Mouse (Mus musculus) heart, postnatal 0 days (tissue): ENCODE data around the gene Arhgap32. TPM values are rescaled to one million over a fixed set of nuclear protein-coding genes. Genes with fewer than 3 reads are reported as not detected.

ENCODE experiments used
- ATAC-seq: fragments of 200-750 bp; cut with Nextera tagmentation; 2 replicates; pipeline ENCODE4 v1.8.0; 2017; ENCODE audit warnings: low read depth, moderate number of reproducible peaks, moderate library complexity; ENCODE audit not compliant: insufficient read depth
- DNase-seq: peaks from one replicate; pipeline ENCODE4 v3.0.0-alpha.2; 2016; ENCODE audit warnings: low spot score
- H3K27ac ChIP-seq: fragments of 300-500 bp; sonication (generic); 2 replicates; pipeline ENCODE4 v1.5.1; 2014; ENCODE audit warnings: low read depth, mild to moderate bottlenecking
- H3K27me3 ChIP-seq: fragments of 300-500 bp; sonication (generic); 2 replicates; pipeline ENCODE4 v1.6.1; 2014; ENCODE audit warnings: low read length, mixed read lengths; ENCODE audit not compliant: control insufficient read depth, insufficient read depth
- H3K36me3 ChIP-seq: fragments of 300-500 bp; sonication (generic); replicated peaks from 2 replicates; pipeline ENCODE4 v1.6.1; 2014; ENCODE audit warnings: low read length, mixed read lengths; ENCODE audit not compliant: control insufficient read depth, insufficient read depth
- H3K4me1 ChIP-seq: fragments of 300-500 bp; sonication (generic); 2 replicates; pipeline ENCODE4 v1.6.1; 2014; ENCODE audit warnings: antibody characterized with exemption; ENCODE audit not compliant: control insufficient read depth, insufficient read depth
- H3K4me2 ChIP-seq: fragments of 300-500 bp; sonication (generic); 2 replicates; pipeline ENCODE4 v1.6.1; 2014; ENCODE audit warnings: low read depth, mild to moderate bottlenecking, low read length, moderate library complexity
- H3K4me3 ChIP-seq: fragments of 300-500 bp; sonication (generic); 2 replicates; pipeline ENCODE4 v1.5.1; 2014; ENCODE audit warnings: low read depth, low read length
- H3K9ac ChIP-seq: fragments of 300-500 bp; sonication (generic); replicated peaks from 2 replicates; pipeline ENCODE4 v1.6.1; 2014; ENCODE audit warnings: low read depth, low read length, mixed read lengths
- H3K9me3 ChIP-seq: fragments of 300-500 bp; sonication (generic); replicated peaks from 2 replicates; pipeline ENCODE4 v1.6.1; 2016; ENCODE audit warnings: low read length; ENCODE audit not compliant: control insufficient read depth
- CTCF ChIP-seq: IDR thresholded peaks from 2 replicates; pipeline ENCODE4 v1.5.1; 2016; ENCODE audit warnings: antibody characterized with exemption, control low read depth, low read depth
- EP300 ChIP-seq: IDR thresholded peaks from 2 replicates; pipeline ENCODE4 v1.6.1; 2016; ENCODE audit warnings: antibody characterized with exemption, low read depth
- WGBS: fragments of 180-500 bp; shearing (Covaris S2); extraction: QIAGEN DNeasy Blood & Tissue Kit; methylation state at CpG from one replicate; pipeline ENCODE4 v1.1.7; 2014; 5-methylcytosine and 5-hydroxymethylcytosine counted together
- polyA plus RNA-seq: library from polyadenylated mRNA; unstranded; fragments of >200 nt; fragmentation: Nextera tagmentation; extraction: Ambion mirVana; gene quantifications from 2 replicates; pipeline ENCODE4 v1.2.1, GENCODE M21; 2015
- total RNA-seq: library from RNA; depleted of rRNA; stranded (reverse); fragments of >200 nt; gene quantifications from 2 replicates; pipeline ENCODE4 v1.2.3, GENCODE M21; 2014; ENCODE audit warnings: low replicate concordance

Gene Arhgap32
- total and polyA plus RNA-seq, 2 experiments from 2014 or later, result 1.8 to 9.0 TPM

DNA sequence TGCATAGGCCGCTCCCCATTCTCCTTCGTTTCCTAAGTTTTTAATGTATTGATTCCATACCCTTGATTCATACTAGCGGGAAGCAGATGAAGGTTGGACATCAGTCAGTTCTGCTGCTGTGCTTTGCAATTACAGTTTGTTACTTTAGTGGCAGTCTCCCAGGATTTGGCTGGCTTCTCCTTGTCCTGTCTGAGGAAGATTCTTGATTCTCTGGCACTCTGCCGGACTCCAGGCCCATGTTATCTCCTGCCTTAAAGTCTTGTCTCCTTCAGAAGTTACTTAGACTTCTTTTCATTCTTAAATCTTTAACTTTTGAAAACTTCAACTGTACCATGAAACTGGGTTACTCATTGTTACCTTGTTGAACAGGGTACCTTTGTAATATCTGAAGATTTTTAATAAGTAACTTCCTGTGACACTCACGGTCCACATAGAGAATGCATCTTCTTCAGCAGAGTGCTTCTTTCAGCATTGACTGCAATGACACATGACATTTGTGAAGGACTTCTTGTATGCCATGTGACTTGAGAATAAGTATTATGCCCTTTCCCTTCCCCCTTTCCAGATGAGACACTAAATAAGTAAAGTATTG, 52.7 kb downstream of the Arhgap32 start:
- DNase-seq (no peak), ATAC-seq (no peak)
- 81% methylated on average over 5 of the region's 5 CpGs for WGBS

DNA sequence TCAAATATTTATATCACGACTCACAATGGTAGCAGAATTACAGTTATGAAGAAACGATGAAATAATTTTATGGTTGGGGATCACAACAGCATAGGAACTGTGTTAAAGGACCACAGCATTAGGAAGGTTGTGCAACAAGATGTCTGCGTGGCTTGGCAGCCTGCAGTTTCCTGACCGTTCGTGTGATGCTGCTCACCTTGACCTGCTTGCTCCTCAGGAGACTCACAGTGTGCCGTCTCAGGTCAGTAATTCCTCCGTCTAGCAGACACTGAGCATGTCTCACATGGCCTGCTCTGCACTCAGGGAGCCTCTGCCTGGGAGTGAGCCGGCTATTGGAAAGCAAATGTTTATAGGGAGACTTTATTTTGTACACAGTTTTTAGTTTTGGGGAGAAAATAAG, 54.8 kb downstream of the Arhgap32 start:
- Histone ChIP-seq H3K4me2 (no peak overlapping the region), H3K4me1 (no peaks in the 10 kb centered on the region), H3K9ac (no peak overlapping the region), H3K9me3 (no peaks in the 10 kb centered on the region), H3K36me3 (0 out of 2 replicates have a peak, but pooled peaks cover 3% of the 10 kb centered on the region), H3K27me3 (no peaks in the 10 kb centered on the region), H3K4me3 (no peak overlapping the region), H3K27ac (no peak overlapping the region)
- TF ChIP-seq CTCF (no peak), EP300 (no peak)
- no peak for ATAC-seq
- no peak for DNase-seq
- 90% methylated on average over 8 of the region's 8 CpGs for whole genome bisulfite sequencing

More for the DNA sequence above, 52.7 kb downstream of the Arhgap32 start:
- H3K27me3 ChIP-seq, result no peaks in the 10 kb centered on the region
- no peak overlapping the region for H3K27ac ChIP-seq
- H3K4me2 ChIP-seq, result no peak overlapping the region
- H3K9ac ChIP-seq, result no peak overlapping the region
- H3K4me3 ChIP-seq, result no peak overlapping the region
- H3K9me3 ChIP-seq, result no peaks in the 10 kb centered on the region
- H3K4me1 ChIP-seq, result no peaks in the 10 kb centered on the region
- H3K36me3 ChIP-seq, result 0 out of 2 replicates have a peak, but pooled peaks cover 3% of the 10 kb centered on the region
- no peak for TF ChIP-seq CTCF
- TF ChIP-seq EP300, result no peak

DNA sequence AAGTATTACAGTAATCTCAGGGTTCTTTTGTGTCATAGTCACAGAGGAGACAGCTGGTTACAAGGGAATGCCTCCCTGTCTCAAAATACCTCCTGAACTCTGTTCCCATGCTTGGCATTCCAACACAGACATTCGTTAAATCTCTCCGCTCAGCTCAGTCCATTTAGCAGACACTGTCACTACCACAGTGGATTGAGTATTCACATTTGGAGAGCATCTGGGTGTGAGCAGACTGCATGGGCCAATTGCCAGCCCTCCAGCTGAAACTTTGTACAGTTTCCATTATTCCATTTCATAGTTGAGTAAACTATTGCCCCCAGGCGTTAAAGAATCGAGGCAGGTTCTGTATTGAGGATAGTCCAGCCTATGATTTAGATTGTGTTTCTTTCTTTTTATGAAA, 60.7 kb downstream of the Arhgap32 start:
- TF ChIP-seq EP300, result no peak
- TF ChIP-seq CTCF, result no peak
- no peaks in the 10 kb centered on the region for H3K27me3 ChIP-seq
- H3K4me3 ChIP-seq, result no peak overlapping the region
- H3K36me3 ChIP-seq, result no peaks in the 10 kb centered on the region
- WGBS, result 38% methylated on average over 4 of the region's 4 CpGs
- H3K4me2 ChIP-seq, result no peak overlapping the region
- no peak overlapping the region for H3K27ac ChIP-seq
- no peaks in the 10 kb centered on the region for H3K4me1 ChIP-seq
- peak; percentile 74 for ATAC-seq
- DNase-seq, result no peak
- no peak overlapping the region for H3K9ac ChIP-seq
- no peaks in the 10 kb centered on the region for H3K9me3 ChIP-seq

DNA sequence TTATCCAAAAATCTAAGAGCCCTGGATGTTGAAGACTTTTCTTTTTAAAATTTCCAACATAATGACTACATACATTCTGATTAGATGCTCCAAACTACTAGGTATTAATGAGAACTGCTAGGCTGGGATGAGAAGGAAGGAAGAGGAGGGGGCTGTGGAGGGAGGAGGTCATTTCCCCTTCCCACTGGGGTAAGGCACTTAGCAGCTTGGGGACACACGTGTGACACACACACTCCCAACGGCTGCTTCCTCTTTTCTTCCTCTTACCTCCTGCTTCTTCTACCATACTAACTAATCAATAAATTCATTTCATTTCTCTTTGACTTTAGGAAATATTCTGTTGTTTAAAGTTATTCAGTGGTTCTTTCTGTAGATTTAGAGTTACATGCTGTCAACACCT, 65.2 kb downstream of the Arhgap32 start:
- H3K27me3 ChIP-seq, result no peaks in the 10 kb centered on the region
- H3K4me1 ChIP-seq, result no peaks in the 10 kb centered on the region
- no peak overlapping the region for H3K27ac ChIP-seq
- no peak overlapping the region for H3K4me2 ChIP-seq
- no peak overlapping the region for H3K4me3 ChIP-seq
- no peak for DNase-seq
- 44% methylated on average over 2 of the region's 2 CpGs for WGBS
- peaks cover 29% of the 10 kb centered on the region for H3K36me3 ChIP-seq
- no peak overlapping the region for H3K9ac ChIP-seq
- TF ChIP-seq EP300, result no peak
- no peak for TF ChIP-seq CTCF
- ATAC-seq, result no peak
- H3K9me3 ChIP-seq, result no peaks in the 10 kb centered on the region

DNA sequence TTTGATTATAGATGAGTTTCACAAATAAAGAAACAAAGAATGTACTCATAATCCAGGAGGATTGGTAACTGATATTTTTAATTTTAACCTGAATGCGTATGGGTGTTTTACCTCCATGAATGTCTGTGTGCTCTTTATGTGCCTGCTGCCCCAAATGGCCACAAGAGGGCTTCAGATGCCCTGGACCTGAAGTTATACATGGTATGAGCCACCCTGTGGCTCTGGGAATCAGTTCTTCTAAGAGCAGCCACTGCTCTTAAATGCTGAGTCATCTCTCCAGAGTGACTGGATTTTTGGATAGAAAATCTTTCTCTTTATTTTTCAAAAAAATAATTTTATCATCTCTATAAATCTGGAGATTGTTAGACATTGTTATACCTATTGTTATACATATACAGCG, 70.6 kb downstream of the Arhgap32 start:
- no peak overlapping the region for H3K27ac ChIP-seq
- WGBS, result 93% methylated on average over 2 of the region's 2 CpGs

More for the DNA sequence above, 70.6 kb downstream of the Arhgap32 start:
- Histone ChIP-seq H3K4me2 (no peak overlapping the region), H3K9me3 (no peaks in the 10 kb centered on the region), H3K36me3 (peaks cover 35% of the 10 kb centered on the region), H3K27me3 (no peaks in the 10 kb centered on the region), H3K9ac (no peak overlapping the region), H3K4me1 (no peaks in the 10 kb centered on the region), H3K4me3 (no peak overlapping the region)
- ATAC-seq, result no peak
- no peak for DNase-seq
- TF ChIP-seq CTCF, result peak; percentile 38
- no peak for TF ChIP-seq EP300
